Mouse (Mus musculus) ES-E14 (cell line): ENCODE measurements at regions not wholly inside any gene's neighbourhood (a gene's known extent, or its start where the extent isn't known, plus 50 kb on each side); places are given as distances from the start of the nearest gene placed in this dataset.

Experiments used
- CHD2 ChIP-seq: IDR thresholded peaks from 2 replicates; pipeline ENCODE4 v1.6.1; 2014; ENCODE audit warnings: mild to moderate bottlenecking, low read depth, low read length, inconsistent platforms
- HCFC1 ChIP-seq: IDR thresholded peaks from 2 replicates; pipeline ENCODE4 v1.6.1; 2012; ENCODE audit warnings: low read length, inconsistent platforms, borderline replicate concordance; ENCODE audit not compliant: insufficient read depth
- MAFK ChIP-seq: IDR thresholded peaks from 2 replicates; pipeline ENCODE4 v1.6.1; 2014; ENCODE audit warnings: mild to moderate bottlenecking, low read depth, low read length, inconsistent platforms; ENCODE audit not compliant: insufficient read depth
- ZC3H11A ChIP-seq: IDR thresholded peaks from 2 replicates; pipeline ENCODE4 v1.6.1; 2012; ENCODE audit warnings: low read depth, mild to moderate bottlenecking, inconsistent platforms, low read length, borderline replicate concordance
- ZNF384 ChIP-seq: IDR thresholded peaks from 2 replicates; pipeline ENCODE4 v1.6.1; 2012; ENCODE audit warnings: low read depth, low read length, inconsistent platforms

DNA sequence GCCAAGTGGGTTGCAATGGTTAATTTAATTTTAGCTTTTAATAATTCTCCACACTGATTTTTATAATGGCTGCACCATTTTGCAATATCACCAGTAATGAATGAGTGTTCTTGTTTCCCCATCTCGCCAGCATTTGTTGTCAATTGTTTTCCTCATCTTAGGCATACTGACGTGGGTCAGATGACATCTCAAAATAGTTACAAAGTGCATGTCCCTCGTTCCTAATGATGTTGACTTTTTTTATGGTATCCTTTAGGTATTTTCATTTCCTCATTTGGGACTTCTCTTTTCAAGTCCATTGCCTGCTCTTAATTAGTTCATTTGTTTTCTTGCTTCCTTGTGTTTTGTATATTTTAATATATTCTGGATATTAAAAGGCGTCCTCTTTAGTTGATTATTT lies 741.8 kb downstream of the Stpg2 start:
- no peak for TF ChIP-seq MAFK
- TF ChIP-seq ZNF384, result no peak
- TF ChIP-seq CHD2, result no peak
- TF ChIP-seq HCFC1, result no peak
- no peak for TF ChIP-seq ZC3H11A
